Mouse (Mus musculus): ENCODE data around the gene Pear1. TPM values are rescaled to one million over a fixed set of nuclear protein-coding genes. Genes with fewer than 3 reads are reported as not detected.
"Not testable (repeated sequence)": the region's sequence is repeated elsewhere in the genome, so short reads cannot be mapped to it uniquely, and the experiment has no call there.

Gene Pear1
- polyA plus RNA-seq (2015; fragmentation: Nextera tagmentation; extraction: Ambion mirVana): 20.8 and 21.4 TPM in 2 replicates

- not testable (repeated sequence) for H3K4me1 ChIP-seq (ENCODE audit: insufficient read depth, low read depth, low read length); H3K27me3 ChIP-seq (replicated peaks; ENCODE audit: insufficient read depth, low read length); DNase-seq (ENCODE audit: low spot score); H3K9ac ChIP-seq (replicated peaks; ENCODE audit: low read depth); H3K4me3 ChIP-seq (ENCODE audit: low read depth, low read length); H3K27ac ChIP-seq (ENCODE audit: low read length); H3K9me3 ChIP-seq (ENCODE audit: low read length); H3K4me2 ChIP-seq (replicated peaks; ENCODE audit: low read depth, low read length); ATAC-seq; H3K36me3 ChIP-seq (ENCODE audit: insufficient read depth, low read length)
- WGBS: 92% methylated on average over 1 of the region's 1 CpGs
Measured at GRCm38 (mm10) chr3:87824206-87824605, at the start of gene Pear1. Pear1 (minus strand) TSS chr3:87824306.

- DNase-seq (ENCODE audit: low spot score); H3K27ac ChIP-seq (ENCODE audit: low read length); H3K9ac ChIP-seq (replicated peaks; ENCODE audit: low read depth); H3K4me1 ChIP-seq (ENCODE audit: insufficient read depth, low read depth, low read length); H3K27me3 ChIP-seq (replicated peaks; ENCODE audit: insufficient read depth, low read length); H3K4me3 ChIP-seq (ENCODE audit: low read depth, low read length); H3K9me3 ChIP-seq (ENCODE audit: low read length); H3K4me2 ChIP-seq (replicated peaks; ENCODE audit: low read depth, low read length); ATAC-seq: not testable (repeated sequence)
- peaks cover 36% of the 10 kb centered on the region for H3K36me3 ChIP-seq (ENCODE audit: insufficient read depth, low read length)
- 92% methylated on average over 4 of the region's 4 CpGs for WGBS
Measured at GRCm38 (mm10) chr3:87864111-87864510, 40.0 kb upstream of the Pear1 start.

- WGBS: 20% methylated on average over 3 of the region's 3 CpGs
- peak; percentile 84 for DNase-seq (ENCODE audit: low spot score)
- TF ChIP-seq EP300 (IDR thresholded peaks at IDR 0.05) (no peak), CTCF (IDR thresholded peaks at IDR 0.05) (peak; percentile 91)
- Histone ChIP-seq H3K27ac (ENCODE audit: low read length) (no peak overlapping the region), H3K4me1 (ENCODE audit: insufficient read depth, low read depth, low read length) (no peaks in the 10 kb centered on the region), H3K27me3 (replicated peaks; ENCODE audit: insufficient read depth, low read length) (no peaks in the 10 kb centered on the region), H3K9ac (replicated peaks; ENCODE audit: low read depth) (no peak overlapping the region), H3K4me2 (replicated peaks; ENCODE audit: low read depth, low read length) (no peak overlapping the region), H3K4me3 (ENCODE audit: low read depth, low read length) (no peak overlapping the region), H3K9me3 (ENCODE audit: low read length) (no peaks in the 10 kb centered on the region), H3K36me3 (ENCODE audit: insufficient read depth, low read length) (peaks cover 34% of the 10 kb centered on the region)
- peak; percentile 70 for ATAC-seq
Measured at GRCm38 (mm10) chr3:87859813-87860212, 35.7 kb upstream of the Pear1 start.

- no peak overlapping the region for H3K9ac ChIP-seq (replicated peaks; ENCODE audit: low read depth)
- TF ChIP-seq CTCF (IDR thresholded peaks at IDR 0.05) (no peak), EP300 (IDR thresholded peaks at IDR 0.05) (no peak)
- H3K9me3 ChIP-seq (ENCODE audit: low read length): no peaks in the 10 kb centered on the region
- no peak for ATAC-seq
- H3K4me3 ChIP-seq (ENCODE audit: low read depth, low read length): no peak overlapping the region
- H3K4me2 ChIP-seq (replicated peaks; ENCODE audit: low read depth, low read length): no peak overlapping the region
- WGBS: 89% methylated on average over 8 of the region's 8 CpGs
- H3K27me3 ChIP-seq (replicated peaks; ENCODE audit: insufficient read depth, low read length): no peaks in the 10 kb centered on the region
- no peaks in the 10 kb centered on the region for H3K4me1 ChIP-seq (ENCODE audit: insufficient read depth, low read depth, low read length)
- H3K27ac ChIP-seq (ENCODE audit: low read length): no peak overlapping the region
- H3K36me3 ChIP-seq (ENCODE audit: insufficient read depth, low read length): peaks cover 29% of the 10 kb centered on the region
- DNase-seq (ENCODE audit: low spot score): no peak
Measured at GRCm38 (mm10) chr3:87857666-87858065, 33.6 kb upstream of the Pear1 start.

- Histone ChIP-seq H3K27me3 (replicated peaks; ENCODE audit: insufficient read depth, low read length) (no peaks in the 10 kb centered on the region), H3K4me1 (ENCODE audit: insufficient read depth, low read depth, low read length) (no peaks in the 10 kb centered on the region), H3K9me3 (ENCODE audit: low read length) (no peaks in the 10 kb centered on the region), H3K4me3 (ENCODE audit: low read depth, low read length) (no peak overlapping the region), H3K36me3 (ENCODE audit: insufficient read depth, low read length) (peaks cover 15% of the 10 kb centered on the region), H3K9ac (replicated peaks; ENCODE audit: low read depth) (no peak overlapping the region), H3K27ac (ENCODE audit: low read length) (no peak overlapping the region), H3K4me2 (replicated peaks; ENCODE audit: low read depth, low read length) (no peak overlapping the region)
- peak; percentile 16 for DNase-seq (ENCODE audit: low spot score)
- WGBS: 65% methylated on average over 8 of the region's 8 CpGs
- TF ChIP-seq EP300 (IDR thresholded peaks at IDR 0.05): no peak
- TF ChIP-seq CTCF (IDR thresholded peaks at IDR 0.05): no peak
- no peak for ATAC-seq
Measured at GRCm38 (mm10) chr3:87855936-87856335, 31.8 kb upstream of the Pear1 start.

- TF ChIP-seq CTCF (IDR thresholded peaks at IDR 0.05) (no peak), EP300 (IDR thresholded peaks at IDR 0.05) (no peak)
- DNase-seq (ENCODE audit: low spot score) (peak; percentile 11), ATAC-seq (no peak)
- 50% methylated on average over 7 of the region's 7 CpGs for WGBS
- Histone ChIP-seq H3K27me3 (replicated peaks; ENCODE audit: insufficient read depth, low read length) (no peaks in the 10 kb centered on the region), H3K9me3 (ENCODE audit: low read length) (no peaks in the 10 kb centered on the region), H3K9ac (replicated peaks; ENCODE audit: low read depth) (no peak overlapping the region), H3K36me3 (ENCODE audit: insufficient read depth, low read length) (peaks cover 15% of the 10 kb centered on the region), H3K27ac (ENCODE audit: low read length) (no peak overlapping the region), H3K4me3 (ENCODE audit: low read depth, low read length) (no peak overlapping the region), H3K4me2 (replicated peaks; ENCODE audit: low read depth, low read length) (no peak overlapping the region), H3K4me1 (ENCODE audit: insufficient read depth, low read depth, low read length) (no peaks in the 10 kb centered on the region)
Measured at GRCm38 (mm10) chr3:87854795-87855568, 30.9 kb upstream of the Pear1 start.

Data from lung, postnatal 0 days (tissue).